Mouse (Mus musculus) intestine, postnatal 0 days (tissue): ENCODE results near the gene Coq5. TPM values are rescaled to one million over a fixed set of nuclear protein-coding genes. Genes with fewer than 3 reads are reported as not detected.

Experiments used
- ATAC-seq: fragments of 200-750 bp; cut with Nextera tagmentation; 2 replicates; pipeline ENCODE4 v1.8.0; 2017; ENCODE audit warnings: mild to moderate bottlenecking, moderate TSS enrichment, moderate library complexity
- H3K27ac ChIP-seq: fragments of 300-500 bp; sonication (generic); 2 replicates; pipeline ENCODE4 v1.5.1; 2014; ENCODE audit warnings: mild to moderate bottlenecking, low read depth, low read length, moderate library complexity
- H3K27me3 ChIP-seq: fragments of 300-500 bp; sonication (generic); replicated peaks from 2 replicates; pipeline ENCODE4 v1.6.1; 2014; ENCODE audit warnings: low read length, mixed read lengths; ENCODE audit not compliant: control insufficient read depth, insufficient read depth
- H3K36me3 ChIP-seq: fragments of 300-500 bp; sonication (generic); 2 replicates; pipeline ENCODE4 v1.6.1; 2014; ENCODE audit warnings: mild to moderate bottlenecking, moderate library complexity; ENCODE audit not compliant: control insufficient read depth, insufficient read depth
- H3K4me1 ChIP-seq: fragments of 300-500 bp; sonication (generic); replicated peaks from 2 replicates; pipeline ENCODE4 v1.6.1; 2014; ENCODE audit warnings: antibody characterized with exemption, low read length, mixed read lengths; ENCODE audit not compliant: control insufficient read depth, insufficient read depth
- H3K4me2 ChIP-seq: fragments of 300-500 bp; sonication (generic); replicated peaks from 2 replicates; pipeline ENCODE4 v1.6.1; 2014; ENCODE audit warnings: low read depth, mild to moderate bottlenecking, moderate library complexity
- H3K4me3 ChIP-seq: fragments of 300-500 bp; sonication (generic); 2 replicates; pipeline ENCODE4 v1.5.1; 2014; ENCODE audit warnings: low read depth, low read length
- H3K9ac ChIP-seq: fragments of 300-500 bp; sonication (generic); 2 replicates; pipeline ENCODE4 v1.6.1; 2014; ENCODE audit warnings: mild to moderate bottlenecking, low read depth, low read length
- H3K9me3 ChIP-seq: fragments of 300-500 bp; sonication (generic); 2 replicates; pipeline ENCODE4 v1.6.1; 2016; ENCODE audit warnings: mixed run types; ENCODE audit not compliant: control insufficient read depth
- CTCF ChIP-seq: sonication (generic); IDR thresholded peaks from 2 replicates; pipeline ENCODE4 v1.5.1; 2016; ENCODE audit warnings: low read depth, mild to moderate bottlenecking, control low read depth, antibody characterized with exemption, moderate library complexity
- WGBS: fragments of 180-500 bp; shearing (Covaris S2); extraction: QIAGEN DNeasy Blood & Tissue Kit; methylation state at CpG from one replicate; pipeline ENCODE4 v1.1.7; 2014; 5-methylcytosine and 5-hydroxymethylcytosine counted together
- polyA plus RNA-seq: library from polyadenylated mRNA; unstranded; fragments of >200 nt; fragmentation: Nextera tagmentation; extraction: Ambion mirVana; gene quantifications from 2 replicates; pipeline ENCODE4 v1.2.1, GENCODE M21; 2015

The Coq5 gene
- polyA plus RNA-seq, 1 experiment from 2014 or later = 32.4 TPM

- peak; percentile 40; the same call in 1 of the 2 replicates for ATAC-seq
Observed at GRCm38 (mm10) chr5:115271931-115272811, 7.3 kb upstream of the Coq5 start.

GRCm38 (mm10) chr5:115272812-115273548 is 6.5 kb upstream of the Coq5 start, which contains the start of gene Rnf10:
TSS of gene Rnf10 (minus strand) at chr5:115272898.
- WGBS = 12% methylated on average over 26 of the region's 26 CpGs
- peak; percentile 85 for ATAC-seq

More at GRCm38 (mm10) chr5:115271931-115272811, 7.3 kb upstream of the Coq5 start:
- Histone ChIP-seq H3K27ac (peak overlapping the region; percentile 79), H3K27me3 (no peaks in the 10 kb centered on the region), H3K4me1 (0 out of 2 replicates have a peak, but pooled peaks cover 6% of the 10 kb centered on the region), H3K9me3 (no peaks in the 10 kb centered on the region), H3K4me3 (peak overlapping the region; percentile 97), H3K36me3 (no peaks in the 10 kb centered on the region), H3K4me2 (peak overlapping the region; percentile 81), H3K9ac (peak overlapping the region; percentile 97)
- no peak for TF ChIP-seq CTCF
- under 1% methylated on average over 69 of the region's 77 CpGs for WGBS

DNA sequence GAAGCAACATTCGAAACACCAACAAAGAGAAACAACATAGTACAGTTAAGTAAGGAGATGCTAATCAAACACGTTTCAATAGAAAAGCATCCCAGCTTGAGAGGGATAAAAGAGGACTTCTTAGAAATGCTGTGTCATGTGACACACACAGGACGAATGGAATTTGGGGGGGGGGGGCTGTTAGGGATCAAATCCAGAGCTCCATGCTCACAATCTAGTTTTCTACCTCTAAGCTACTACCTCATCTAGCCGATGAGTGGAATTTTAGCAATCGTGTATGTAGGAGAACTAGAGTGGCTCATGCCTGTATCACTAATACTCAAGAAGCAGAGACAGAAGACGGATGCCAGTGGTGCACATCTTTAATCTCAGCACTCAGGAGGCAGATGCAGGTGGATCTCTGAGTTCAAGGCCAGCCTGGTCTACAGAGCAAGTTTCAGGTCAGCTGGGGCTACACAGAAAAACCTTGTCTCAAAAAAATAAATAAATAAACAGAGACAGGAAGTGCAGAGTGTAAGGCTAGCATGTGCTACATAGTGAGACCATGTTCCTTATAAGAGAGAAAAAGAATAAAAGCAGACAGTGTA is 5.8 kb upstream of the Coq5 start:
- no peak for TF ChIP-seq CTCF
- Histone ChIP-seq H3K4me2 (no peak overlapping the region), H3K4me1 (0 out of 2 replicates have a peak, but pooled peaks cover 6% of the 10 kb centered on the region), H3K9ac (no peak overlapping the region), H3K27me3 (no peaks in the 10 kb centered on the region), H3K27ac (no peak overlapping the region), H3K9me3 (no peaks in the 10 kb centered on the region), H3K4me3 (no peak overlapping the region), H3K36me3 (no peaks in the 10 kb centered on the region)
- ATAC-seq = no peak
- WGBS = 74% methylated on average over 6 of the region's 6 CpGs

More at GRCm38 (mm10) chr5:115272812-115273548, 6.5 kb upstream of the Coq5 start, which contains the start of gene Rnf10:
- peak within 1 kb of the TSS; percentile 97 for H3K9ac ChIP-seq
- no peaks in the 10 kb centered on the region for H3K27me3 ChIP-seq
- H3K4me1 ChIP-seq = 0 out of 2 replicates have a peak, but pooled peaks cover 6% of the 10 kb centered on the region
- peak within 1 kb of the TSS; percentile 81 for H3K4me2 ChIP-seq
- H3K27ac ChIP-seq = peak within 1 kb of the TSS; percentile 79
- TF ChIP-seq CTCF = no peak
- no peaks in the 10 kb centered on the region for H3K36me3 ChIP-seq
- peak within 1 kb of the TSS; percentile 97 for H3K4me3 ChIP-seq
- H3K9me3 ChIP-seq = no peaks in the 10 kb centered on the region

DNA sequence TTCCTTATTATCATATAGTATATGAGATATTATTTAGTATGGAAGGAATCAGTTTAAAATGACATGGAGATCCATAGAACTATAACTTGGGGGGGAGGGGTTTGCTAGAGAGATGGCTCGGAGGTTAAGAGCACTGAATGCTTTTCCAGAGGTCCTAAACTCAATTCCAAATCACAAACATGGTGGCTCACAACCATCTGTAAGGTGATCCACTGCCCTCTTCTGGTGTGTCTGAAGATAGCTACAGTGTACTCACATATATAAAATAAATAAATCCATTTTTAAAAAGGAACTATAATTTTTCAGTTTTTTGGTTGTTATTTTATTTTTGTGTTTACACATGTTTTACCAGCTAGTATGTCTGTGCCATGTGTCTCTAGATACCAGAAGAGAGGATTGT is 5.1 kb upstream of the Coq5 start:
- no peak overlapping the region for H3K4me2 ChIP-seq
- ATAC-seq = no peak
- 0 out of 2 replicates have a peak, but pooled peaks have one; percentile 28 for TF ChIP-seq CTCF
- 65% methylated on average over 1 of the region's 1 CpGs for WGBS
- H3K9me3 ChIP-seq = no peaks in the 10 kb centered on the region
- no peaks in the 10 kb centered on the region for H3K27me3 ChIP-seq
- H3K27ac ChIP-seq = no peak overlapping the region
- no peak overlapping the region for H3K4me3 ChIP-seq
- H3K9ac ChIP-seq = no peak overlapping the region
- 0 out of 2 replicates have a peak, but pooled peaks cover 6% of the 10 kb centered on the region for H3K4me1 ChIP-seq
- no peaks in the 10 kb centered on the region for H3K36me3 ChIP-seq

GRCm38 (mm10) chr5:115274771-115275170 is 4.7 kb upstream of the Coq5 start:
- TF ChIP-seq CTCF = no peak
- Histone ChIP-seq H3K9ac (no peak overlapping the region), H3K4me1 (0 out of 2 replicates have a peak, but pooled peaks cover 4% of the 10 kb centered on the region), H3K27ac (no peak overlapping the region), H3K4me2 (no peak overlapping the region), H3K27me3 (no peaks in the 10 kb centered on the region), H3K9me3 (no peaks in the 10 kb centered on the region), H3K36me3 (no peaks in the 10 kb centered on the region), H3K4me3 (no peak overlapping the region)
- WGBS = 80% methylated on average over 1 of the region's 1 CpGs
- ATAC-seq = no peak

DNA sequence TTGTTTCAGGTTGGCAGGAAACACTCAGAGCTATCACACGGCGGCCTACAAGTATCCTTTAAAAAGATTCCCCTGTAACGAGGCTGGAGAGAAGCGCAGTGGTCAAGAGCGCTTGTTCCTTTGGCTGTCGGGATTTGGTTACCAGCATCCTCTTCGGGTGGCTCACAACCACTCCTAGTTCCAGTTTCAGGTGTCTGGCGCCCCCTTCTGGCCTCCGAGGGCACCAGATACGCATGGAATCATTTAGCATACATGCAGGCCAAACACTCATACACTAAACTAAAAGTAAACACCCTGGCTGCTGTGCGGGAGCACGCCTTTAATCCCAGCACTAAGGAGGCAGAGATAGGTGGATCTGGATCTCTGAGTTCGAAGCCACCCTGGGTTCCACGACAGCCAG is 3.5 kb upstream of the Coq5 start:
- 42% methylated on average over 14 of the region's 14 CpGs for WGBS
- H3K9ac ChIP-seq = no peak overlapping the region
- ATAC-seq = no peak
- no peaks in the 10 kb centered on the region for H3K27me3 ChIP-seq
- no peak overlapping the region for H3K27ac ChIP-seq
- no peaks in the 10 kb centered on the region for H3K9me3 ChIP-seq
- no peak overlapping the region for H3K4me3 ChIP-seq
- H3K4me2 ChIP-seq = no peak overlapping the region
- peak; percentile 64 for TF ChIP-seq CTCF
- no peaks in the 10 kb centered on the region for H3K4me1 ChIP-seq
- H3K36me3 ChIP-seq = no peaks in the 10 kb centered on the region
